Mouse (Mus musculus): ENCODE measurements around the gene Prrt1. TPM values are rescaled to one million over a fixed set of nuclear protein-coding genes. Genes with fewer than 3 reads are reported as not detected.

The Prrt1 gene
- polyA plus RNA-seq, 1 experiment from 2014 or later, result 10.4 TPM

DNA sequence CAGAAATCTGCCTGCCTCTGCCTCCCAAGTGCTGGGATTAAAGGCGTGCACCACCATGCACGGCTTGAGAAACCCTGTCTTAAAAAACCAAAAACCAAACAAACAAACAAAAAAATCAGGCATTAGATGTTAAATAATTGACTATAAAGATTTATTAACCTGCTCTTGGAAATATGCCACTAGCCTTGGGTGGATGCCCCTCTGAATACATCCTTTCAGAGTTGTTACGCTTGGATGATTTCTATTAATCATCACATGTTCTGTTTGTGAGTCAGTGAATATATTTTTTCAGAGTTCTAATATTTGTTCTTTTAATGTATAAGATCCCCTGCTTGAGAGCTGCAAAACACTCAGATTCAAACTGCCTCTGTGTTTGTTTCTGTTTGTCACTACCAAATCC, 4.4 kb upstream of the Prrt1 start:
- WGBS, result 95% methylated on average over 3 of the region's 3 CpGs

GRCm38 (mm10) chr17:34626062-34626772, 3.1 kb upstream of the Prrt1 start:
- H3K4me3 ChIP-seq (replicated peaks; ENCODE audit: low read length), result peak overlapping the region; percentile 69
- no peaks in the 10 kb centered on the region for H3K9me3 ChIP-seq (ENCODE audit: control insufficient read depth, low read length)
- 49% methylated on average over 16 of the region's 16 CpGs for WGBS
- H3K9ac ChIP-seq (replicated peaks; ENCODE audit: low read depth, low read length), result peak overlapping the region; percentile 65
- H3K4me1 ChIP-seq (replicated peaks; ENCODE audit: control insufficient read depth, insufficient read depth, low read length), result peaks cover 46% of the 10 kb centered on the region
- peaks cover 10% of the 10 kb centered on the region for H3K27me3 ChIP-seq (replicated peaks; ENCODE audit: control insufficient read depth, insufficient read depth, low read length)
- H3K27ac ChIP-seq (ENCODE audit: low read length), result peak overlapping the region; percentile 82; the same call in 1 of the 2 replicates
- H3K36me3 ChIP-seq (ENCODE audit: control insufficient read depth, insufficient read depth), result peaks cover 5% of the 10 kb centered on the region; the same call in 1 of the 2 replicates
- peak overlapping the region; percentile 89 for H3K4me2 ChIP-seq (ENCODE audit: low read length)
- no peak for ATAC-seq

More for the DNA sequence above, 4.4 kb upstream of the Prrt1 start:
- Histone ChIP-seq H3K9ac (replicated peaks; ENCODE audit: low read depth, low read length) (no peak overlapping the region), H3K4me1 (replicated peaks; ENCODE audit: control insufficient read depth, insufficient read depth, low read length) (peaks cover 34% of the 10 kb centered on the region), H3K4me2 (ENCODE audit: low read length) (no peak overlapping the region), H3K27ac (ENCODE audit: low read length) (no peak overlapping the region), H3K36me3 (ENCODE audit: control insufficient read depth, insufficient read depth) (peaks cover 5% of the 10 kb centered on the region; the same call in 1 of the 2 replicates), H3K9me3 (ENCODE audit: control insufficient read depth, low read length) (no peaks in the 10 kb centered on the region), H3K27me3 (replicated peaks; ENCODE audit: control insufficient read depth, insufficient read depth, low read length) (peaks cover 3% of the 10 kb centered on the region), H3K4me3 (replicated peaks; ENCODE audit: low read length) (no peak overlapping the region)
- ATAC-seq, result no peak

DNA sequence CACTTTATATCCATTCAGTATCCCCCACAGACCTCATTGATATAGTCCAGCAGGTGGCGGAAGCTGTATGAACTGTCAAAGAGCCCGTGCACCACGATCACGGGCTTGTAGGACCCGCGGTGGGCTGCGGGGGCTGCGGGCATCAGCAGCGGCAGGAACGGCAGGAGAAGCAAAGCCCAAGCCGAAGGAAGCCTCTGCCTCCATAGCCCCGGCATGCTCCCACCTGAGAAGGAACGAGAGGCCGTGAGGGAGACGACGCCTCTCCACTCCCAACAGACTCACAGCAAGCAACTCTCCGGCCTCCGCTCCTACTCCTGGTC, 2.6 kb upstream of the Prrt1 start:
- Histone ChIP-seq H3K9me3 (ENCODE audit: control insufficient read depth, low read length) (no peaks in the 10 kb centered on the region), H3K9ac (replicated peaks; ENCODE audit: low read depth, low read length) (peak overlapping the region; percentile 65), H3K4me3 (replicated peaks; ENCODE audit: low read length) (peak overlapping the region; percentile 69), H3K27me3 (replicated peaks; ENCODE audit: control insufficient read depth, insufficient read depth, low read length) (peaks cover 15% of the 10 kb centered on the region), H3K4me1 (replicated peaks; ENCODE audit: control insufficient read depth, insufficient read depth, low read length) (peaks cover 51% of the 10 kb centered on the region), H3K4me2 (ENCODE audit: low read length) (peak overlapping the region; percentile 89), H3K27ac (ENCODE audit: low read length) (peak overlapping the region; percentile 82), H3K36me3 (ENCODE audit: control insufficient read depth, insufficient read depth) (peaks cover 5% of the 10 kb centered on the region; the same call in 1 of the 2 replicates)
- WGBS, result 0% methylated on average over 18 of the region's 18 CpGs
- ATAC-seq, result peak; percentile 29

- Histone ChIP-seq H3K4me2 (ENCODE audit: low read length) (peak overlapping the region; percentile 89), H3K4me1 (replicated peaks; ENCODE audit: control insufficient read depth, insufficient read depth, low read length) (peaks cover 57% of the 10 kb centered on the region), H3K9me3 (ENCODE audit: control insufficient read depth, low read length) (no peaks in the 10 kb centered on the region), H3K9ac (replicated peaks; ENCODE audit: low read depth, low read length) (peak overlapping the region; percentile 65), H3K4me3 (replicated peaks; ENCODE audit: low read length) (peak overlapping the region; percentile 69), H3K36me3 (ENCODE audit: control insufficient read depth, insufficient read depth) (peaks cover 5% of the 10 kb centered on the region; the same call in 1 of the 2 replicates), H3K27me3 (replicated peaks; ENCODE audit: control insufficient read depth, insufficient read depth, low read length) (peaks cover 16% of the 10 kb centered on the region), H3K27ac (ENCODE audit: low read length) (peak overlapping the region; percentile 82)
- under 1% methylated on average over 39 of the region's 45 CpGs for WGBS
- peak; percentile 76 for ATAC-seq
These were observed 2.0 kb upstream of the Prrt1 start for GRCm38 (mm10) chr17:34627093-34627942.

- no peak for ATAC-seq
- peak within 1 kb of the TSS; percentile 82 for H3K27ac ChIP-seq (ENCODE audit: low read length)
- H3K36me3 ChIP-seq (ENCODE audit: control insufficient read depth, insufficient read depth), result no peaks in the 10 kb centered on the region; the same call in 1 of the 2 replicates
- no peaks in the 10 kb centered on the region for H3K9me3 ChIP-seq (ENCODE audit: control insufficient read depth, low read length)
- H3K27me3 ChIP-seq (replicated peaks; ENCODE audit: control insufficient read depth, insufficient read depth, low read length), result peaks cover 16% of the 10 kb centered on the region
- peak within 1 kb of the TSS; percentile 65 for H3K9ac ChIP-seq (replicated peaks; ENCODE audit: low read depth, low read length)
- H3K4me2 ChIP-seq (ENCODE audit: low read length), result peak within 1 kb of the TSS; percentile 89
- WGBS, result 6% methylated on average over 29 of the region's 29 CpGs
- peak within 1 kb of the TSS; percentile 69 for H3K4me3 ChIP-seq (replicated peaks; ENCODE audit: low read length)
- H3K4me1 ChIP-seq (replicated peaks; ENCODE audit: control insufficient read depth, insufficient read depth, low read length), result peaks cover 60% of the 10 kb centered on the region
These were observed 1.2 kb upstream of the Prrt1 start, which contains the start of gene Ppt2 for GRCm38 (mm10) chr17:34627943-34628643. Gene Ppt2 (minus strand): TSS chr17:34628510.

- Histone ChIP-seq H3K4me1 (replicated peaks; ENCODE audit: control insufficient read depth, insufficient read depth, low read length) (peaks cover 60% of the 10 kb centered on the region), H3K27me3 (replicated peaks; ENCODE audit: control insufficient read depth, insufficient read depth, low read length) (peaks cover 16% of the 10 kb centered on the region), H3K9me3 (ENCODE audit: control insufficient read depth, low read length) (no peaks in the 10 kb centered on the region), H3K4me3 (replicated peaks; ENCODE audit: low read length) (peak overlapping the region; percentile 69), H3K4me2 (ENCODE audit: low read length) (peak overlapping the region; percentile 89), H3K9ac (replicated peaks; ENCODE audit: low read depth, low read length) (no peak overlapping the region; the same call in 1 of the 2 replicates), H3K36me3 (ENCODE audit: control insufficient read depth, insufficient read depth) (no peaks in the 10 kb centered on the region), H3K27ac (ENCODE audit: low read length) (peak overlapping the region; percentile 55)
- 24% methylated on average over 5 of the region's 5 CpGs for WGBS
- ATAC-seq, result no peak
These were observed 727 bp upstream of the Prrt1 start for GRCm38 (mm10) chr17:34628644-34628967.

GRCm38 (mm10) chr17:34629796-34630603, 667 bp downstream of the Prrt1 start:
- Histone ChIP-seq H3K4me1 (replicated peaks; ENCODE audit: control insufficient read depth, insufficient read depth, low read length) (peaks cover 60% of the 10 kb centered on the region), H3K27ac (ENCODE audit: low read length) (no peak overlapping the region; the same call in 1 of the 2 replicates), H3K9ac (replicated peaks; ENCODE audit: low read depth, low read length) (peak overlapping the region; percentile 54), H3K36me3 (ENCODE audit: control insufficient read depth, insufficient read depth) (no peaks in the 10 kb centered on the region), H3K4me3 (replicated peaks; ENCODE audit: low read length) (peak overlapping the region; percentile 45), H3K27me3 (replicated peaks; ENCODE audit: control insufficient read depth, insufficient read depth, low read length) (peaks cover 16% of the 10 kb centered on the region), H3K4me2 (ENCODE audit: low read length) (peak overlapping the region; percentile 89), H3K9me3 (ENCODE audit: control insufficient read depth, low read length) (no peaks in the 10 kb centered on the region)
- ATAC-seq, result no peak
- whole genome bisulfite sequencing, result 24% methylated on average over 12 of the region's 12 CpGs

GRCm38 (mm10) chr17:34630761-34631301, 1.5 kb downstream of the Prrt1 start:
- Histone ChIP-seq H3K9ac (replicated peaks; ENCODE audit: low read depth, low read length) (peak overlapping the region; percentile 54), H3K36me3 (ENCODE audit: control insufficient read depth, insufficient read depth) (no peaks in the 10 kb centered on the region), H3K27me3 (replicated peaks; ENCODE audit: control insufficient read depth, insufficient read depth, low read length) (peaks cover 18% of the 10 kb centered on the region), H3K27ac (ENCODE audit: low read length) (no peak overlapping the region), H3K4me2 (ENCODE audit: low read length) (peak overlapping the region; percentile 89), H3K9me3 (ENCODE audit: control insufficient read depth, low read length) (no peaks in the 10 kb centered on the region), H3K4me1 (replicated peaks; ENCODE audit: control insufficient read depth, insufficient read depth, low read length) (peaks cover 57% of the 10 kb centered on the region), H3K4me3 (replicated peaks; ENCODE audit: low read length) (peak overlapping the region; percentile 45)
- ATAC-seq, result no peak
- WGBS, result 3% methylated on average over 48 of the region's 48 CpGs
